Mouse (Mus musculus) left cerebral cortex, postnatal 10 days (tissue): ENCODE measurements around the gene Tectb. TPM values are rescaled to one million over a fixed set of nuclear protein-coding genes. Genes with fewer than 3 reads are reported as not detected.
"Not testable (repeated sequence)": the region's sequence is repeated elsewhere in the genome, so short reads cannot be mapped to it uniquely, and the experiment has no call there.

Source experiments
- DNase-seq, 2 experiments: peaks; one replicate each; pipeline ENCODE4 v3.0.0; 2021 to 2022; ENCODE audit warnings: low spot score in 2 of 2, mixed read lengths in 1 of 2; ENCODE audit errors: extremely low spot score in 1 of 2
- intact Hi-C: fragments of 180-260 bp; cut with DNase I; formaldehyde crosslinking; loops from one replicate; pipeline ENCODE4 v1.15.1; 2025
- total RNA-seq, 2 experiments: library from RNA; stranded (reverse); gene quantifications; 2 replicates each; pipeline ENCODE4 v1.2.3; 2021

Gene Tectb
- total RNA-seq, 2 experiments from 2014 or later = 0.32 TPM; not detected in 1

DNA sequence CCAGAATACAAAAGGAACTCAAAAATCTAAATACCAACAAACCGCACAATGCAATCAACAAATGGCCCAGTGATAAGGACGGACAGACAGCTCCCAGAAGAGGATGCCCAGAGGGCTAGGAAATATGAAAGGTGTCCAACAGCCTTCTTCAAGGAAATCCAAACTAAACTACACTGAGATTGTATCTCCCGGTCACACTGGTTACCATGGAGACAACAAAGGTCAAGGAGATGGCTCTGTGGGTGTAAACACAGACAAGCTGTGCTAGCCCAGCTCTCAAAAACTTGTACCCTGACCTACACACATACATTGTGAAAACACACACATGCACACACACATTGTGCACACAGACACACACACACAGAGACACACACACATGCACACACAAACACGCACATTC is 18.3 kb upstream of the Tectb start:
- DNase-seq = no peak
- intact Hi-C loops = no loop called here

- DNase-seq = no peak
- intact Hi-C loops = no loop called here
Measured at GRCm38 (mm10) chr19:55164162-55164561, 16.4 kb upstream of the Tectb start.

DNA sequence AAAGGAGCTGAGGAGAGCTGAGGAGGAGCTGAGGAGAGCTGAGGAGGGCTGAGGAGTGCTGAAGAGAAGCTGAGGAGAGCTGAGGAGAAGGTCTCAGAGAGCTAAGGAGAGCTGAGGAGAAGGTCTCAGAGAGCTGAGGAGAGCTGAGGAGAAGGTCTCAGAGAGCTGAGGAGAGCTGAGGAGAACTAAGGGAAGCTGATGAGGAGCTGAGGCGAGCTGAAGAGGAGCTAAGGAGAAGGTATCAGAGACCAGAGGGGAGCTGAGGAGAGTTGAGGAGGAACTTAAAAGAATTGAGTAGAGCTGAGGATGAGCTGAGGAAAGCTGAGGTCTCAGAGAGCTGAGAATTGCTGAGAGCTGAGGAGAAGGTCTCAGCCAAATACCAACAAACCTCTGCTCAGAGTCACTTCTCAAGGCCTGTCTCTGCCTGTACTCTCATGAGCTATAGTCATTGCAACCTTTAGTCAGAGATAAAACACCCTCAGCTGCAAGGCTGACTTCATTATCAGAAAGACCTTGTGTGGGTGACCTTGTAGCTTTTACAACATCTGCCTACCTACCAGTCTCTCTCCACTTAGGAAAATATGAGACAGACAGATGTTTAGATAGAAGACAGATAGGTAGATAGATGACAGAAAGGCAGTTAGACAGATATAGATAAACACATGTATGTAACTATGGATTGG is 15.2 kb upstream of the Tectb start:
- no peak for DNase-seq
- intact Hi-C loops = no loop called here

DNA sequence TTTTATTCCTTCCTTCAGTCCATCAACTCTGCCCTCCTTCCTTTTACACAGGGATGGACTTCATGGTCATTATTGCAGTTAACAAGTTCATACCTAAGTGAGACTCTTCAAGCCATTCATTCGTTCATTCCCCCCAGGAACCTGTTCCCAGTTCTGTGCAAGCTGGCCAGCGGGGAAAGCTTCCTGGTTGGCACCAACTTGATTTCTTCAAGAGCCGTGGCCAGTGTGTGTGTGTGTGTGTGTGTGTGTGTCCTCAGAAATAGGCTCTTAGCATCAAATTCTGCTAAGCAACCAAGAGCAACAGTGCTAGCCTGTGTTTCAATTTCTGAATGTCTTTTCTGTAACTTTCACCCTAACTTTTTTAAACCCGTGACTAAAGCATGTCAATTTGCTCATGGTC is 14.6 kb upstream of the Tectb start:
- no peak for DNase-seq
- intact Hi-C loops = no loop called here

DNA sequence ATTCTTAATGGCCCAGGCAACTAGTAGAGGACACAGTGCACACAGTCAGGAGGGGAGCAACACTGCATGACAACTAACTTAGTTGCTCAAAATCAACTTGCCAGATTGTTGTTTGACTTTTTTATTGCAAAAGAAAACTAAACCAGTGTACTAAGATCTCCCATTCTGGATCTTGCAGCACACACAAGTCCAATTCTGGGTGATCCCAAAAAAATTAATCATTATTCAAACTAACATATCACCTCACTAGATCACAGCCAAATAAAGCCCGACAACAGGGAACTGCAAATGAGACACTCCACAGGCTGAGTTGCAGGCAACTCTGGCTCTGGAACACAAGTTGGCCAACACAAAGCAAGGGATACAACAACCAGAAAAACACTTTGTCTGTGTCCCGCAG is 13.8 kb upstream of the Tectb start:
- DNase-seq = no peak
- intact Hi-C loops = no loop called here

DNA sequence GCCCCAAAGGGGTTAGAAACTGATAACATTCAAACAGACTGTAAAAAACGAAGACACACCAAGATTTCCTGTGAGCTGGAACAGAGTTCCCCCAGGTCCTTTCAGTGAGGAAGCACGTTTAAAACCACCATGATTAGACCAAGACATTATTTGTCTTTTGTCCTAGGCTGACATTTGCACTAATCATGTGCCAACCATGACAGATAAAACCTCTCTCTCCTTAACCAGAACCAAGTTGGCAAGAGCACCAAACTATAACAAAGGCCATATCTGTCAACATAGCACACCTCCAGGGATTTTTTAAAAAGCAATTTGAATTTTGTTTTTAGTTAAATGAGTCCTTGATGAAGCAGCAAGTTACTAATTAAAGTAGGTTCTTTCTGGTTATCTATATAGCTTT is 12.8 kb upstream of the Tectb start:
- DNase-seq = no peak
- intact Hi-C loops = no loop called here

GRCm38 (mm10) chr19:55168360-55168759 is 12.2 kb upstream of the Tectb start:
- intact Hi-C loops = no loop called here
- DNase-seq = no peak

DNA sequence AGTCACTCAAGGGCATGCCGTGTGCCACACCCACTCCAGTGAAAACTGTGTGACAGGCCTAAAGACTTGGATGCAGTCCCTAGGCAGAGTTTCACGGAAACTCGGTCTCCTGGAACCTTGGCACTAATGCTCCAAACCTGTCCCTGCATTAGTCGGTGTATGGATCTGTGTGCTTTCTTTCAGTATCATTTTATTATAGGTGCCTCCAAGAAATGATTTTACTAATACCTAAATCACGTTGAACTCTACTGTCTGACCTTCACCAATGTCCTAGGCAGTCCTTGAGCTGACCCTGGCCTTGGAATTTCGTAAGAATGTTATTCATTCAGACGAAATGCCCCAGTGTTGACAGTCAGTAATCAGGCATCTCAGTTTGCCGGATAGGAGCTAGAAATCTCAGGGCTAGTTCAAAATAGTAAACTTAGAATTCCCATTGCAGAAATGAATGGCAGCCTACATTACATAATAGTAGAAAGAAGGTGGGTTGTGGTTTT is 11.2 kb upstream of the Tectb start:
- DNase-seq, intact Hi-C loops: not testable (repeated sequence)

DNA sequence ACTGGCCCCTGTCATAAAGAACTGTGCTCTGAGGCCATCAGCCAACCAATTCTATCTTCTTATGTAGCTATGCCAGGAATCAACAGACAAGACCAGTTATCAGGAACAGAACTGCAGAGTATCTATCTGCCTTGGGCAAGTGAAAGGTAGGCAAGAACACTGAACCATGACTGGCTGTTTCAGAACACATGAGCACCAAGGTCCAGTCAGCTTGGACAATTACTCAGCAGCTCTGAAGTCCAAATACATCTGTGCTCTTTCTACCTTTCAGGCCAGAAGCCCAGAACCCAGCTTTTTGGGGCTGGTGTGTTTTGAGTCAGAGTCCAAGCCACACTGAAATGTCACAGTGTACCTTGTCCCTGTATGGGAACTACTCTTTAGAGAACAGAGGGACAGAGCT is 10.1 kb upstream of the Tectb start:
- intact Hi-C loops = no loop called here
- DNase-seq = no peak

DNA sequence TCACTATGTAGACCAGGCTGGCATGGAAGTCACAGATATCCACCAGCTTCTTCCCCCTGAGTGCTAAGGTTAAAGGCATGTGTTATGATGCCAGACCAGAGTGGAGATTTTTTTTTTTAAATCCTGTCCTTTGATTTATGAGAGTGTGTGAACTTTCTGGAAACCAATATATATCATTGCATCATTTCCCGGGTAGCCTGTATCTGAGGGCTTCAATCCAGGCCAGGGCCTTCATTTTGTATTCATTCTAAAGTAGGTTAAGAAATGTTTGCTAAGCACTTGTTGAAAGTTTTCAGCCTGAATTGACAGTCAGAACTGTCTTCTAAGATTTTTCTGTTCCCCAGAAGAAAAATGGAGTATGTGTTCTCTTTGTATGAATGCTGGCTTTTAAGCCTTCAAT is 8.9 kb upstream of the Tectb start:
- intact Hi-C loops = no loop called here
- DNase-seq = no peak

GRCm38 (mm10) chr19:55177143-55177542 is 3.4 kb upstream of the Tectb start:
- peak in 1 of 2 experiments; percentile 28 for DNase-seq

GRCm38 (mm10) chr19:55184442-55184841 is 3.9 kb downstream of the Tectb start:
- intact Hi-C loops = no loop called here
- peak in 1 of 2 experiments; percentile 43 for DNase-seq

More at GRCm38 (mm10) chr19:55177143-55177542, 3.4 kb upstream of the Tectb start:
- intact Hi-C loops = no loop called here

GRCm38 (mm10) chr19:55185074-55185473 is 4.5 kb downstream of the Tectb start:
- no peak for DNase-seq
- intact Hi-C loops = no loop called here

- peak in 1 of 2 experiments; percentile 16 for DNase-seq
- intact Hi-C loops = no loop called here
Measured at GRCm38 (mm10) chr19:55185651-55186050, 5.1 kb downstream of the Tectb start.

DNA sequence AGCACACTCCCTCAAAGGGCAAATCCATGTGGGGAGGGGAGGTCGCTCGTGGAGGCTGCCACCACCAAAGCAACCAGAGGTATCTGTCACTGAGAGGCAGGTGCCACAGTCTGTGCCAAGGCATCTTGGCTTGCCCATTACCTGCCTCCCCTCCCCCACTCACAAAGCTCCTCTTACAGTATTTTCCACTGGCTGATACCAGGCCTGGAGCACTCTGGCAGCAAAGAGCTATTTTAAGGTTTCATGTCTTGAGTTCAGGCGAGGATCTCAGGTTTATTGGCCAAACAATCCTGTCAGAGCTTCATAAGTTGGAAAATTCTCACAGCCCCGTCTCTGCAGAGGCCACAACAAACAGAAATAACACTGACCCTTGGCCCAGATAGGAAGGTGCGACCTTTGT is 9.5 kb downstream of the Tectb start:
- intact Hi-C loops = loop anchor here (5.0 to 10.0 kb wide), 2 partner anchors 93 to 1245 kb away; partner anchors contain the start of genes Bbip1 and Shoc2
- no peak for DNase-seq

DNA sequence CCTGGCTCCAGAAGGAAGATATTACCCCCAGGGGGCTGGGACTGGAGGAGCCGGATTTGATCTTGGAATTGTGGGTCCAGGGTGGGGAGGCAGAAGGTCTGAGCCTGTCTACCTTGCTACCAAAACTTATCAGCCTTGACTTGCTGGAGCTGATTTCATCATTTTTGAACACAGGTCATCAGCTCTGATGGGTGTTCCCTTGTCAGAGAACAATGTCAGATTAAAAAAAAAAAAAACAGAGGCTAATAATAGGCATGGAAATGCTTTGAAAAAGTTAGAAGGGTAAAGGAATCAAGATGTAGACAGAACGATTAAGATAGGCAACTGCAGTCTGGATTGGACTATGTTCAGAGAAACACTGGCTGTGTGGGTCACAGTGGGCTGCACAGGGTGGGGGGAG is 11.1 kb downstream of the Tectb start:
- intact Hi-C loops = loop anchor here (5.0 to 10.0 kb wide), 2 partner anchors 94 to 1247 kb away; partner anchors contain the start of genes Bbip1 and Shoc2
- no peak for DNase-seq

GRCm38 (mm10) chr19:55192254-55192945 is 11.9 kb downstream of the Tectb start:
- no peak for DNase-seq
- intact Hi-C loops = loop anchor here (5.0 to 10.0 kb wide), 2 partner anchors 95 to 1248 kb away; partner anchors contain the start of genes Bbip1 and Shoc2

DNA sequence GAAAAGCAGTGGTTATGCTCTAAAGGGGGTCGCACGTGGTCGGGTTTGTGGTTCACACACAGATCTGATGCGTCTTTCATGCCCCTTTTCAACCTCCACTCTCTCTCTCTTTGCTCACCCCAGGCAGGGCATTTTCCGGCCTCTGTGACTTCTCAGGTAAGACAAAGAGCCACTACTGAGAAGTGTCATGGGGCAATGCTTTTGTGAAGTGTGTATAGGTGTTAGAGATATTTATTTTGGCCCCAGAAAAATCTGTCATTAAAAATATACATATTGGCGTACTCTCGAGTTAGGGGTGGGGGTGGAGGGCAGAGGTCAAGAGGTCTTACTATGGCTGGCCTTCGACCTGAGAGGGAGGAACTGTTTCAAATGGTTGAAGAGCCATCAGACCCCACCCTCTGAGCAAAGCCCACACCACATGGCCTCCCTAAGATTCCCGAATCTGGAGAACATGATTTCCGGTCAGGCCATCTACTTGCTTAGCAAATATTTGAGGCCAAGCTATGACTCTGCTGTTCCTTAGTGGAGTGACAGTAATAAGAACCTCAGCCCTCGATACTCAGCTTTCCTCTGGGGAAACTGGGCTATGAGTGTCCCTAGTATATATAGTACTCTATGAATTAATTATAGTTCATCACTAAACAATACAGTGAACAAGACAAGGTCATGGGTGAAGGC is 13.3 kb downstream of the Tectb start:
- intact Hi-C loops = loop anchor here (5.0 to 10.0 kb wide), 2 partner anchors 97 to 1249 kb away; partner anchors contain the start of genes Bbip1 and Shoc2
- DNase-seq = no peak

DNA sequence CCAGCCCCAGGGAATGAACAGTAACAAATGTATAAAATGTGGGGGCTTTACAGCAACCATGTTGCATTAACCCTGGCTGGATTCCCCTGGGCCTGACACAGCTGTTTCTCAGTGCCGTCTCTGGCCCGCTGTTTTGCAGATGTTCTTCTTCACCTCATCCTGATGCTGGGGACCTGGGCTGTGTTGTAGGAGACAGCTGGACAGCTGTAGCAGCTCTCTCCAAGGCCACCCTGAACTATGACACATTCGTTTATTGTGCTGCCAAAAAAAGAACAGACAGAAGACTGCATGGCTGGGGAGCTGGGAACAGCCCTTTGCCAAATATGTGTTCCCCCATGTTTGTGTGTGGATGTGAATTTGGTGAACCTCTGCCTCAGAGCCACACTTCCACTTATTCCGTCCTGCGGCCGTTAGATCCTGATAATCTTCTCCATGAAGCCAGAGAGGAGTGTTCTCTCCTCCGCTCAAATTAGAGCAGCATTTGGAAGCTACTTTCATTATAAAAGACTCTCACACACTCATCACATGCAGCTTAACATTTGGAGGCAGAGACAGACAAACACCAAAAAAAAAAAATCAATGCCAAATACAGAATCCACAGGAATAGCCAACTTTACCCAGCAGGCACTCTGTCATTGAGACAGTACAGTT is 14.1 kb downstream of the Tectb start:
- DNase-seq = no peak
- intact Hi-C loops = loop anchor here (5.0 to 10.0 kb wide), 3 partner anchors 97 to 1250 kb away; partner anchors contain the start of genes Bbip1 and Shoc2
